Mouse (Mus musculus) kidney, adult 2 months (tissue): ENCODE data around the gene Mlh1.

Experiments
- CTCF ChIP-seq: fragments of 200-500 bp; conservative IDR thresholded peaks from 2 replicates; pipeline ENCODE4 v1.5.1; 2011; ENCODE audit warnings: low read depth, mild to moderate bottlenecking, control low read depth, low read length, moderate library complexity, mixed read lengths; ENCODE audit not compliant: insufficient read depth, insufficient read length
- POLR2A ChIP-seq: fragments of 200-500 bp; IDR thresholded peaks from one replicate; pipeline ENCODE4 v1.6.1; 2011; ENCODE audit warnings: low read depth, low read length, control low read depth

DNA sequence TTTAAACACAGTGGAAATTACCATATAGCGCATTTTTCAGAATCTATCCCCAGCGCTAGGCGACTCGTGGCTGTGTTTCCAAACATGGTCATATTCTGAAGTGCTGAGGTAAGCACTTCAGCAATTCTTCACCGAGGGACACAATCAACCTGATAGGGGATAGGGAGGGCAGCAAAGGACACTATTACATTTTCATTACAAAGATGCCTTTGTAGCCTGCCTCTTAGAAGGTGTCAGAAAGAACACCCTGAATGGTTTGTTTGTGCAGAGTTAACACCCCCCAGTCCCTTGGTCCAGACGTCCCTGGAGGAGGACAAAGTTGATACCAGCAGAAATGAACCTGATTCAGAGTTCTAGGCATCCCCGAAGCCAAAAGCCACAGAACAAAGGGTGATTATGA, 24.8 kb upstream of the Mlh1 start:
- TF ChIP-seq POLR2A (no peak), CTCF (no peak)
